Mouse (Mus musculus): ENCODE measurements around the gene Cntn4. TPM values are rescaled to one million over a fixed set of nuclear protein-coding genes. Genes with fewer than 3 reads are reported as not detected.

The Cntn4 gene
- polyA plus RNA-seq (2017; shearing (Covaris generic)), result not detected

GRCm38 (mm10) chr6:105677149-105678031 lies at the start of gene Cntn4:
TSS of gene Cntn4 (plus strand) at chr6:105677660.

